Mouse (Mus musculus) stomach, adult 2 months (tissue): ENCODE results near the gene Mapk6. TPM values are rescaled to one million over a fixed set of nuclear protein-coding genes. Genes with fewer than 3 reads are reported as not detected.

Experiments used
- polyA plus RNA-seq: library from polyadenylated mRNA; depleted of rRNA; stranded (reverse); fragments of >200 nt; gene quantifications from 2 replicates; pipeline ENCODE4 v1.2.3, GENCODE M21; 2012; rRNA removed

Gene Mapk6
- 3.2 and 3.3 TPM in 2 replicates for polyA plus RNA-seq

DNA sequence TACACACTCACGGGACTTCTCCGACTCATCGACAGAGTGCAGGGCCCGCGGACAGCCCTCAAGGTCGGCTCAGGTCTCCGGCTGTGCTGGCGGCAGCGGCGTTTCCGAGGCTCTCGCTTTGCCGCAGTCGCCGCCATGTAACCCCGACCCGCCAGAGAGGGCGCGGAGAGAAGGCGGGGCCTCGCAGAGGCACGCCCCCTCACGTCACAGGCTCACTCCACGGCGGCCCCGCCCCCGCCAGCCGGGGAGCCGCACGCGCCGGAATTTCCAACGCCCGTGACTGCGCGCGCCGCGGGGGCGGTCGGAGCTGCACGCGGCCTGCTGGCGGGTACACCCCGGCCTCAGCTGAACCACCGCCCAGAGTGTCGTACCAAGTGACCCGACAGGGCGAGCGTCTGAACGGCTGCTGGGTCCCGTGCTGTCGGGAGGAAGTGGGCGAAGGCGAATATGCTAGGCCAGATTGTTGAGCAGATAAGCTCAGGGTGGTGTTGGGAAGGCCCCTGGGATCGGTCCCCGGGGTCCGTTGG is at the start of gene Mapk6:
Gene Mapk6 (minus strand): TSS at position 154 of the 527 bp plus-strand sequence.

DNA sequence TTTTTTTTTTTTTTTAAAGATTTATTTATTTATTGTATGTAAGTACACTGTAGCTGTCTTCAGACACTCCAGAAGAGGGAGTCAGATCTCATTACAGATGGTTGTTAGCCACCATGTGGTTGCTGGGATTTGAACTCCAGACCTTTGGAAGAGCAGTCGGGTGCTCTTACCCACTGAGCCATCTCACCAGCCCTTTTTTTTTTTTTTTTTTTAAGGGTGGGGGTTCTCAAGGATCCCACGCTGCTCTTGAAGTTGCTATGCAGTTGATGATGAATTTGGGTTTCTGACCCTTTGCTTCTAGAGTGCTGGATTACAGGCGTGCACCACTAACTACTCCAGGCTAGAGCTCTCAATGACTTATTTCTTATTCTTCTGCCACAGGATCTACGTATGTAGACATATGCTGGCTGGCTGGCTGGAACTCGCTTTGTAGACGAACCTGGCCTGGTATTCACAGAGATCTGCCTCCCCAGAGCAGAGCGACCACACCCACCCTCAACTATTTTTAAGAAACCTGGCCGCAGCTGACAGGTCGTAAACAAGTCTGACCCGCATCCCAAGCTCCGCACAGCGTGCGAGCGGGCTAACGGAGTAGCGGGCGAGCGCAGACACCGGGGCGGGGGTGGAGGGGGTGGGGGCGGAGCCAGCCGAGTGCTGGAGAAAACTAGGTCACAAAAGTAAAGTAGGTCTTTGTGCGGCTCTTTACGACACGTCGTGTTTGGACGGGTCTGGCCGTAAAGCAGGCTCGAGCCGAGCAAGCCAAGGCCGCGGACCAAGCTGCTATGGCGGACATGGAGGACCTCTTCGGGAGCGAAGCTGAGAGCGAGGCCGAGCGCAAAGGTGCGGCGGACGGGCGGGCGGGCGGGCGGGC is 31.2 kb upstream of the Mapk6 start, which contains the start of gene Leo1:
Gene Leo1 (plus strand): TSS at position 729 of the 871 bp plus-strand sequence.

DNA sequence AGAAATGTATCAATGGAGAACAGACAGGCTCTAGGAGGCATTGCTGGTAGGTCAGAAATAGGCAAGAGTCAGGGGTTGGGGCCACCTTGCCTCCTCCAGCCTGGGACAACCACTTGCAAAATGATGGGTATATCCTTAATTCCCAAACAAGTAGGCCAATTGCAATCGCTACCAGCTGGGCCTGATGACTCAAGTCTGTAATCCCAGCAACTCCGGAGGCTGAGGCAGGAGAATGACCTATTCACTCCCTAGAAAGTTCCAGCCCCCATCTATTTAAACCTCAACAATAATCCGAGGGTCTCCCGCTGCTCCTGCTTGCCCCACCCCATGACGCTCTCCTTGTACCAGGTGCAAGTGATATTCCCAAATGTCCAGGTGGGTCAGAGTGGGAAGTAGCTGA is 62.3 kb downstream of the Mapk6 start, which contains the start of gene Bcl2l10:
Gene Bcl2l10 (plus strand): TSS at position 301 of the 400 bp plus-strand sequence.

Other genes starting within 250 kb of the Mapk6 start
- 21.1 and 30.0 TPM in 2 replicates for gene Myo5c, start 178.0 kb downstream of the Mapk6 start, polyA plus RNA-seq
- 5.9 and 8.8 TPM in 2 replicates for gene Gnb5, start 103.7 kb downstream of the Mapk6 start, polyA plus RNA-seq
- gene Bcl2l10, start 62.2 kb downstream of the Mapk6 start, polyA plus RNA-seq = 0.11 TPM in 1 of 2 replicates, not detected in the other
- 0.39 and 0.48 TPM in 2 replicates for gene Leo1, start 31.5 kb upstream of the Mapk6 start, polyA plus RNA-seq
- 3.3 and 6.2 TPM in 2 replicates for gene Tmod3, start 149.7 kb upstream of the Mapk6 start, polyA plus RNA-seq
- gene Tmod2, start 201.3 kb upstream of the Mapk6 start, polyA plus RNA-seq = 0.09 and 0.34 TPM in 2 replicates
- gene Lysmd2, start 215.7 kb upstream of the Mapk6 start, polyA plus RNA-seq = 8.5 and 23.5 TPM in 2 replicates